Mouse (Mus musculus): Measurements from ENCODE around the gene Thtpa. TPM values are rescaled to one million over a fixed set of nuclear protein-coding genes. Genes with fewer than 3 reads are reported as not detected.

The Thtpa gene
- polyA plus RNA-seq, 1 experiment from 2014 or later, result 8.8 TPM

- ATAC-seq, result no peak
- no peak overlapping the region for H3K4me3 ChIP-seq (ENCODE audit: low read depth, low read length)
- H3K36me3 ChIP-seq (ENCODE audit: control insufficient read depth, insufficient read depth), result peaks cover 53% of the 10 kb centered on the region
- H3K9me3 ChIP-seq (ENCODE audit: control insufficient read depth), result no peaks in the 10 kb centered on the region
- TF ChIP-seq CTCF (IDR thresholded peaks at IDR 0.05; ENCODE audit: low read depth), result peak; percentile 77
- H3K9ac ChIP-seq (ENCODE audit: low read depth, low read length), result no peak overlapping the region
- H3K4me1 ChIP-seq (replicated peaks; ENCODE audit: control insufficient read depth, insufficient read depth, low read length), result 0 out of 2 replicates have a peak, but pooled peaks cover 3% of the 10 kb centered on the region
- H3K4me2 ChIP-seq (replicated peaks; ENCODE audit: low read depth), result no peak overlapping the region
- H3K27ac ChIP-seq (ENCODE audit: low read depth, low read length), result no peak overlapping the region
- H3K27me3 ChIP-seq (replicated peaks; ENCODE audit: control insufficient read depth, insufficient read depth, low read length), result no peaks in the 10 kb centered on the region
- 53% methylated on average over 4 of the region's 4 CpGs for WGBS
Measured at GRCm38 (mm10) chr14:55101592-55101991, 7.0 kb downstream of the Thtpa start.

DNA sequence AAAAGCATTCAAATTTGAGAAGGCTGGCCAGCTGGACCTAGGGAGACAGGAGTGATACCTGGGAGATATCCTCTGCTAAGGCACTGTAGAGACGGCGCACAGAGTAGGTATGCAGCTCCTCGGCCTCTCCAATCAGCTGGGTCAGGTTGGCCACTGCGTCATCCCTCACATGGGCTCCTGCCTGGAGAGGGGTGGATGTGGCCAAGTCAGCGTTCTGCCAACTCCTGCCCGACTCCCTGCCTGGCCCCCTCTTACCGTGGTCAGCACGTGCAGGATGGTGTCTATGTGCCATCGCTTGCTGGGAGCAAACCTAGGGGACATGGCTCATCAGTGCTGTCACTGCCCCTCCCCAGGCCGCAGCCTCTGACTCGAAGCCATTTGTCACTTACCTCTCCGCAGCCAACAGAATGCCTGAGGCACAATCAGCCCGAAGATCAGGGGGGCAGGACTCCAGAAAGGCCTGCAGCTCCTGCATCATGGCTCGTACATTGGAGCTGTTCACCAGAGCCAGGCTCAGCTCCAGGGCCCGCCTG, 7.7 kb downstream of the Thtpa start:
- no peak overlapping the region for H3K4me2 ChIP-seq (replicated peaks; ENCODE audit: low read depth)
- no peak overlapping the region for H3K4me3 ChIP-seq (ENCODE audit: low read depth, low read length)
- H3K27me3 ChIP-seq (replicated peaks; ENCODE audit: control insufficient read depth, insufficient read depth, low read length), result no peaks in the 10 kb centered on the region
- H3K4me1 ChIP-seq (replicated peaks; ENCODE audit: control insufficient read depth, insufficient read depth, low read length), result peaks cover 6% of the 10 kb centered on the region; the same call in 1 of the 2 replicates
- WGBS, result 84% methylated on average over 15 of the region's 15 CpGs
- no peaks in the 10 kb centered on the region for H3K9me3 ChIP-seq (ENCODE audit: control insufficient read depth)
- no peak for ATAC-seq
- no peak for TF ChIP-seq CTCF (IDR thresholded peaks at IDR 0.05; ENCODE audit: low read depth)
- H3K27ac ChIP-seq (ENCODE audit: low read depth, low read length), result no peak overlapping the region
- H3K9ac ChIP-seq (ENCODE audit: low read depth, low read length), result no peak overlapping the region
- H3K36me3 ChIP-seq (ENCODE audit: control insufficient read depth, insufficient read depth), result peaks cover 53% of the 10 kb centered on the region

DNA sequence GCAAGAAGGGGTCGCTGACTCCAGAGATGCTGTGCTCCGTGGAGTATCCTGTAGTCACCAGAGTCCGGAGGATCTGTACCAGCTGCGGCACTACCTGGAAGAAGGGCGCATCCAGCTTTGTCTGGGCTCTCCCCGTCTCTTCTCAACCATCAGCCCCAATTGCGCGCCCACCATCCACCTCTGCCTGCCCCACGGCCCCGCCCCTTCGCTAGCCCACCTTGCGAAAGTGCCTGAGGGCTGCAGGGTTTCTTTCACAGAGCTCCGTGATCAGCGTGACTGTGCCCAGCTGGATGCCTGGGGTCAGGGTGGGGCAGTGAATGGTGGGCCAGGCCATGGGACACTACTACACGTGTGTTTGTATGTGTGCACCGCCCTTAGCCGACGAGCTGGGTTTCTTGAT, 9.8 kb downstream of the Thtpa start:
- no peak for TF ChIP-seq CTCF (IDR thresholded peaks at IDR 0.05; ENCODE audit: low read depth)
- ATAC-seq, result no peak
- Histone ChIP-seq H3K27ac (ENCODE audit: low read depth, low read length) (no peak overlapping the region), H3K9me3 (ENCODE audit: control insufficient read depth) (no peaks in the 10 kb centered on the region), H3K4me1 (replicated peaks; ENCODE audit: control insufficient read depth, insufficient read depth, low read length) (peaks cover 13% of the 10 kb centered on the region; the same call in 1 of the 2 replicates), H3K4me3 (ENCODE audit: low read depth, low read length) (no peak overlapping the region), H3K4me2 (replicated peaks; ENCODE audit: low read depth) (no peak overlapping the region), H3K27me3 (replicated peaks; ENCODE audit: control insufficient read depth, insufficient read depth, low read length) (no peaks in the 10 kb centered on the region), H3K36me3 (ENCODE audit: control insufficient read depth, insufficient read depth) (peaks cover 41% of the 10 kb centered on the region), H3K9ac (ENCODE audit: low read depth, low read length) (no peak overlapping the region)
- 90% methylated on average over 18 of the region's 18 CpGs for WGBS

- ATAC-seq, result no peak
- no peaks in the 10 kb centered on the region for H3K27me3 ChIP-seq (replicated peaks; ENCODE audit: control insufficient read depth, insufficient read depth, low read length)
- peak overlapping the region; percentile 83 for H3K4me2 ChIP-seq (replicated peaks; ENCODE audit: low read depth)
- H3K4me3 ChIP-seq (ENCODE audit: low read depth, low read length), result peak overlapping the region; percentile 60
- TF ChIP-seq CTCF (IDR thresholded peaks at IDR 0.05; ENCODE audit: low read depth), result no peak
- peaks cover 32% of the 10 kb centered on the region for H3K36me3 ChIP-seq (ENCODE audit: control insufficient read depth, insufficient read depth)
- no peaks in the 10 kb centered on the region for H3K9me3 ChIP-seq (ENCODE audit: control insufficient read depth)
- 10% methylated on average over 7 of the region's 7 CpGs for WGBS
- H3K9ac ChIP-seq (ENCODE audit: low read depth, low read length), result peak overlapping the region; percentile 57
- no peak overlapping the region for H3K27ac ChIP-seq (ENCODE audit: low read depth, low read length)
- H3K4me1 ChIP-seq (replicated peaks; ENCODE audit: control insufficient read depth, insufficient read depth, low read length), result peaks cover 13% of the 10 kb centered on the region; the same call in 1 of the 2 replicates
Measured at GRCm38 (mm10) chr14:55105386-55105785, 10.8 kb downstream of the Thtpa start.

DNA sequence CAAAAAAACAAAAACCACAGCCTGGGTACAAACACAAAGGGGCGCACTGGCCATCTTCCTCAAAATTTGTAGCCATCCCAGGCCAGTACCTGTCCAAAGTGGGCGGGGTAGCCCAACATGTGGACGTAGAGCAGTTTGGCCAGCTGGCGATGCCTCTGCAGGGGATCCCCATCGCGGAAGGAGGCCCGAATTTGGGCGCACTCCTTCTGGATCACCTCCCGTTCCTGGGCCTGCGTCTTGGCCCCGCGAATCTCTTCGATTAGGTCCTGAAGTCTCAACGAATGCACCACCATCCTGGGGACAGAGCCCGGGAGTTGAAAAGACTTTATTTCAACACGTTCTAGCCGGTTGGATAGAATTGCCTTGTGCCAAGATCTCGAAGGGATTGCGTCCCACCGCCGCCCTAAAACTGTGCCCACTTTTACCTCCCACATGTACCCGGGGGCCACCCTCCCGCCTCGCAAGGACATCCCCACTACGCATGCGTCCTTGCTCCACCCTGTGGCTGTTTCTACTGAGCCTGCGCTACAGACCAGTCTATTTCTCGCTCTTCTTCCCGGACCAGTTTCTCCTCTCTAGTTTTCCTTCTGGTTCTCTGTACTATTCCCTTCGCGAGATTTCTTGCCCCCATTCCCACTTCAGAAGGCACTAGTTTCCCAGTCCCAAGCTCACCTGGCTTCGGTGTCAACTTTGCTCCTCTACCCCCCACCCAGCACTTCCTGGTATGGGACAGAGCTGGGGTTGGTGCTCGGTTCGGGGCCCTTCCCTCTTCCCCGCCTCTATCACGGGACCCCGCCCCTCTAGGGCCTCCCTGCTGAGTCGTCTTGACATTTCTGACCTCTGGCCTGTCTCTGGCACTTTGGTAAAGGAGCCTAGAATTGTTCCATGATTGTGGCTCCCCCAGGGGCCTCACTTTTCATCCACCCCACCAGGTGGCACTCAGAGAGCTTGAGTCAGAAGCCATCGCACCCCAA, 11.5 kb downstream of the Thtpa start, which contains the start of gene Ap1g2:
Ap1g2 (minus strand) TSS at position 758 of the 974 bp plus-strand sequence.
- H3K9me3 ChIP-seq (ENCODE audit: control insufficient read depth), result no peaks in the 10 kb centered on the region
- H3K4me2 ChIP-seq (replicated peaks; ENCODE audit: low read depth), result peak within 1 kb of the TSS; percentile 83
- peak within 1 kb of the TSS; percentile 57 for H3K9ac ChIP-seq (ENCODE audit: low read depth, low read length)
- peak within 1 kb of the TSS; percentile 60 for H3K4me3 ChIP-seq (ENCODE audit: low read depth, low read length)
- H3K36me3 ChIP-seq (ENCODE audit: control insufficient read depth, insufficient read depth), result peaks cover 25% of the 10 kb centered on the region
- peak within 1 kb of the TSS; percentile 89 for H3K27ac ChIP-seq (ENCODE audit: low read depth, low read length)
- TF ChIP-seq CTCF (IDR thresholded peaks at IDR 0.05; ENCODE audit: low read depth), result peak; percentile 55
- H3K27me3 ChIP-seq (replicated peaks; ENCODE audit: control insufficient read depth, insufficient read depth, low read length), result no peaks in the 10 kb centered on the region
- ATAC-seq, result peak; percentile 85
- peaks cover 13% of the 10 kb centered on the region; the same call in 1 of the 2 replicates for H3K4me1 ChIP-seq (replicated peaks; ENCODE audit: control insufficient read depth, insufficient read depth, low read length)
- WGBS, result under 1% methylated on average over 39 of the region's 39 CpGs

DNA sequence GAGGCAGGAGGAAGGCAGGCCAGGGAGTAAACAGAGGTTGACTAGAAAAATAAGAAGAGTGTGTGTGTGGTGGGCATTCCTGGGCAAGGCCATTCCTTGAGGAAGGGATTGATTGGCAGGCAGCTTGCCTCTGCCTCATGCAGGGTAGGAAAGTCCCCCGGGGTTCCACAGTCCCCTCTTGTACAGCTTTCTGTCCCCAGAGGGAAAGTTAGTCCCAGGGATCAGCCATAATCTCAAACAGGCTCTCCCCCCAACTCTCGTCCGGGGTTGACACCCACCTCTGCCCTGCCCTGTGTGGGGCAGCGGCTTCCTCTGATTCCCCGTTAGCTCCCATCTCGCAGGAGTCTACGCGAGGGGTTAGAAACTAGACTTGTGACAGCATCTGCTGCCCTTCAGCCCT, 12.4 kb downstream of the Thtpa start:
- H3K9ac ChIP-seq (ENCODE audit: low read depth, low read length), result no peak overlapping the region
- WGBS, result 75% methylated on average over 8 of the region's 8 CpGs
- no peak overlapping the region for H3K4me3 ChIP-seq (ENCODE audit: low read depth, low read length)
- no peaks in the 10 kb centered on the region for H3K27me3 ChIP-seq (replicated peaks; ENCODE audit: control insufficient read depth, insufficient read depth, low read length)
- H3K4me1 ChIP-seq (replicated peaks; ENCODE audit: control insufficient read depth, insufficient read depth, low read length), result peaks cover 13% of the 10 kb centered on the region; the same call in 1 of the 2 replicates
- no peaks in the 10 kb centered on the region for H3K9me3 ChIP-seq (ENCODE audit: control insufficient read depth)
- no peak overlapping the region for H3K27ac ChIP-seq (ENCODE audit: low read depth, low read length)
- peaks cover 23% of the 10 kb centered on the region for H3K36me3 ChIP-seq (ENCODE audit: control insufficient read depth, insufficient read depth)
- no peak for ATAC-seq
- no peak for TF ChIP-seq CTCF (IDR thresholded peaks at IDR 0.05; ENCODE audit: low read depth)
- H3K4me2 ChIP-seq (replicated peaks; ENCODE audit: low read depth), result no peak overlapping the region

All from intestine, postnatal 0 days (tissue).